Mouse (Mus musculus) urinary bladder, postnatal 25 days (tissue): ENCODE results near the gene Gabrr3.

Source experiments
- DNase-seq: peaks from one replicate; pipeline ENCODE4 v3.0.0; 2022; ENCODE audit warnings: low spot score

Gabrr3 gene

GRCm38 (mm10) chr16:59471637-59472278 is 64.6 kb downstream of the Gabrr3 start, which contains the start of gene Riox2:
Gene Riox2 (plus strand): TSS chr16:59471775.
- peak; percentile 84 for DNase-seq

DNA sequence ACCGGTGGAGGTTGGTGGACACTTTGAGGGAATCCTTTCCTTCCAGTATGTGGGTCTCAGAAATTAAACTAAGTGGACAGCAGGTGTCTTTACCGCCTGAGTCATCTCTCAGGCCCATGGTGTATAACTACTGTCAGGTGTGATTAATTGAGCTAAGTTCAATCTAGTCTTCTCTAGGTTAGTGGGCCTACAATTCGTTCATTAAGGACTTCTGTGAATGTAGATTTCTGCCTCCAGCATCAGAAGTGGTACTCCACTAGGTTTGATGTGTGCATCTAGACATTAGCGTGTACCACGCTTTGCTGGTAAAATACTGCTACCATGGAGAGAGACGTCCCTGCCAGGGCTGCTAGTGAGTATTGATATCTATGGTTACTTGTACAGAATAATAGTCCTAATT is 65.4 kb downstream of the Gabrr3 start:
- no peak for DNase-seq

DNA sequence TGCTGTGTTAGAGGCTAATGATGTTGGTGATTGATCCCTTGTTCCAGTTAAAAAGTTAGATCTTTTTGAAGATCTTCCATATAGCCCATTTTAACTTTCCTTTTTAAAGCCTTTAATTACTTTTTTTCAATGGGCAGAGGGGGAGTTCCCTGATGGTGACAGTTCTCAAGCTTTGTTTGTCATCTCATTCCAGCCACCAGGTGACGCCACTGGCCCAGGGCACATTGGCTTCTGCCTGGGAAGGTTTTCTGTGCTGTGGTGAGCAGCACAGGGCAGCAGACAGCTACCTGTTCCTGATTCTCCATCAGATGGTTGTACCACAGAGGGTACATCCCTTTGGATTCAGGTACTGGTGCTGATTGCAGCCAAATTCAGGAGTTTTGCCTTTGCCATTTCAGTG is 67.7 kb downstream of the Gabrr3 start:
- peak; percentile 53 for DNase-seq

DNA sequence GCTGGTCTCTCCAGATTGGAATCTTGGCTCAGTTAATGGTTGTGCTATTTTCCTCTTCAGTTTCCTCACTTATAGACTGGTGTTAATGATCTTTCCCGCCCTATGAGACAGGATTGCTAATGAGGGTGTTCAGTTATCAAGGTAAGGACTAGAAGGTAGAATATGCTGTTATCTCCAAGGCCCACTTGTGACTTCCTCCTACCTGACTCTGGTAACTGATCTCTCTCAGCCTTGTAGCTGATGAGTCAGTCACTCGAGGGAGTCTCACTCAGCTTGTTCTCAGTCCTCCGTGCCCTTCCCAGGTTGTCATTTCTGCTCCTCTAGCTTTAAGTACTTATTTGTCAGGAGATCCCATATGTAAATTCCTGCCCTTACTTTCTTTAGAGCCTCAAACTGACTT is 70.8 kb downstream of the Gabrr3 start:
- no peak for DNase-seq

- DNase-seq: no peak
Observed at GRCm38 (mm10) chr16:59487239-59487638, 80.1 kb downstream of the Gabrr3 start.

DNA sequence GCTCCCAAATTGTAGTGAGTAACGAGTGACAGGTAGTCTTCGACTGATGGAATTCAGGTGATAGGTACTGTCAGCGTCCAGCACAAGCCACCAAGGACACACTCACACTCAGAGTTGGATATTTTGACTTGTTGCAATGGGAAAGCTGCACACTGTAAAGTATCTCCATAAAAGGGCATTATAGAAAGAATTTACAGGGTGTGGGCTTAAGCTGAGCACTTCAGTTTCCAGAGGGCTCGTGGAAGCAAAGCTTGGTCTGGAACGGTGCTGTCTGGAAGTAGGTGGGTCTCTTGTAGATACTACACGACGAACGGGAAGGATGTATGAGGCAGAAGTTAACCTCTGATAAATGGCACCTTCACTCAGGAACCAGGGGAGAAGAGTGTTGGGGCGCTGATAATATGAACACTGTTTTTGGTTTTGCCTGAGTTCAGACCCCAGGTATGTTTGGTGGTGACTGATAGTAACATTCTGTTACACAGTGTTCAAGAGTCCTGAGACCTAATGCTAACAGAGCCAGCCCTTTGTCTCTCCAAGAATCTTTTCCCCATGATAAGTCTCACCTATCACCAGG is 80.9 kb downstream of the Gabrr3 start:
- no peak for DNase-seq

DNA sequence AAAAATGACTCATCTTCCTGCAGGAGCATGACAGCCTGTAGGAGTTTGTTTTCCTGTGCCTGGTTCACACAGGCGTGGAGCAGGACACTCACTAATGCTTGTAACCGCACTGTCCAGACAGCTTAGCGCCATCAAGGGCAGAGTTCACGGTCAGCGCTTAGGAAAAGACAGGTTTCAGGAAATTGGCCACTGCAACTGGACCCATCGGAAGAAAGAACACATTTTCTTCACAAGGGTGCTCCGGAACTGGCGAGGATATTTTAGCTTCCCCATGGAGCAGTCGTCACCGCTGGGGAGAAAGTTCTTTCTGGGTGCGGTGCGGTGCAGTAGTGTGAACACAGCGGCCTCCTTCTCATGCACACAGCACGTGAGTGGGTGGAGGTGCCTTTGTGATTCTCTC is 86.1 kb downstream of the Gabrr3 start:
- no peak for DNase-seq

GRCm38 (mm10) chr16:59497947-59498346 is 90.8 kb downstream of the Gabrr3 start:
- no peak for DNase-seq

- no peak for DNase-seq
Observed at GRCm38 (mm10) chr16:59499180-59499579, 92.0 kb downstream of the Gabrr3 start.

GRCm38 (mm10) chr16:59509830-59510229 is 102.7 kb downstream of the Gabrr3 start:
- DNase-seq: no peak
